Mouse (Mus musculus): ENCODE data around the gene Lbhd2. TPM values are rescaled to one million over a fixed set of nuclear protein-coding genes. Genes with fewer than 3 reads are reported as not detected.

The Lbhd2 gene
- polyA plus RNA-seq, 1 experiment, result 0.72 TPM

GRCm38 (mm10) chr12:111427438-111428113 is 21.0 kb downstream of the Lbhd2 start:
- TF ChIP-seq POLR2A (IDR thresholded peaks at IDR 0.05; ENCODE audit: control insufficient read depth, low read depth, low read length) (no peak), CTCF (IDR thresholded peaks at IDR 0.05; ENCODE audit: control insufficient read depth, insufficient read depth, insufficient replicate concordance, low read depth, low read length) (no peak)
- H3K27ac ChIP-seq (ENCODE audit: control insufficient read depth, insufficient read depth, low read depth, low read length), result no peak overlapping the region
- no peak overlapping the region for H3K4me3 ChIP-seq (ENCODE audit: control insufficient read depth, low read depth, low read length)
- H3K36me3 ChIP-seq (ENCODE audit: control insufficient read depth, insufficient read depth, low read length), result no peaks in the 10 kb centered on the region
- no peaks in the 10 kb centered on the region for H3K27me3 ChIP-seq (ENCODE audit: control insufficient read depth, insufficient read depth, low read length)
- peaks cover 35% of the 10 kb centered on the region for H3K4me1 ChIP-seq (ENCODE audit: control insufficient read depth, insufficient read depth, low read length)

GRCm38 (mm10) chr12:111428364-111428763 is 21.8 kb downstream of the Lbhd2 start:
- Histone ChIP-seq H3K36me3 (ENCODE audit: control insufficient read depth, insufficient read depth, low read length) (no peaks in the 10 kb centered on the region), H3K27me3 (ENCODE audit: control insufficient read depth, insufficient read depth, low read length) (no peaks in the 10 kb centered on the region), H3K4me1 (ENCODE audit: control insufficient read depth, insufficient read depth, low read length) (peaks cover 33% of the 10 kb centered on the region)

GRCm38 (mm10) chr12:111428961-111429911 is 22.6 kb downstream of the Lbhd2 start:
- Histone ChIP-seq H3K4me3 (ENCODE audit: control insufficient read depth, low read depth, low read length) (peak overlapping the region; percentile 53), H3K36me3 (ENCODE audit: control insufficient read depth, insufficient read depth, low read length) (no peaks in the 10 kb centered on the region), H3K27ac (ENCODE audit: control insufficient read depth, insufficient read depth, low read depth, low read length) (no peak overlapping the region), H3K27me3 (ENCODE audit: control insufficient read depth, insufficient read depth, low read length) (no peaks in the 10 kb centered on the region), H3K4me1 (ENCODE audit: control insufficient read depth, insufficient read depth, low read length) (peaks cover 26% of the 10 kb centered on the region)
- TF ChIP-seq POLR2A (IDR thresholded peaks at IDR 0.05; ENCODE audit: control insufficient read depth, low read depth, low read length), result no peak
- no peak for TF ChIP-seq CTCF (IDR thresholded peaks at IDR 0.05; ENCODE audit: control insufficient read depth, insufficient read depth, insufficient replicate concordance, low read depth, low read length)

More at GRCm38 (mm10) chr12:111428364-111428763, 21.8 kb downstream of the Lbhd2 start:
- no peak overlapping the region for H3K27ac ChIP-seq (ENCODE audit: control insufficient read depth, insufficient read depth, low read depth, low read length)
- no peak overlapping the region for H3K4me3 ChIP-seq (ENCODE audit: control insufficient read depth, low read depth, low read length)
- TF ChIP-seq POLR2A (IDR thresholded peaks at IDR 0.05; ENCODE audit: control insufficient read depth, low read depth, low read length) (no peak), CTCF (IDR thresholded peaks at IDR 0.05; ENCODE audit: control insufficient read depth, insufficient read depth, insufficient replicate concordance, low read depth, low read length) (no peak)

- TF ChIP-seq POLR2A (IDR thresholded peaks at IDR 0.05; ENCODE audit: control insufficient read depth, low read depth, low read length), result no peak
- TF ChIP-seq CTCF (IDR thresholded peaks at IDR 0.05; ENCODE audit: control insufficient read depth, insufficient read depth, insufficient replicate concordance, low read depth, low read length), result no peak
- H3K4me3 ChIP-seq (ENCODE audit: control insufficient read depth, low read depth, low read length), result no peak overlapping the region
- H3K27ac ChIP-seq (ENCODE audit: control insufficient read depth, insufficient read depth, low read depth, low read length), result no peak overlapping the region
- peaks cover 26% of the 10 kb centered on the region for H3K4me1 ChIP-seq (ENCODE audit: control insufficient read depth, insufficient read depth, low read length)
- H3K27me3 ChIP-seq (ENCODE audit: control insufficient read depth, insufficient read depth, low read length), result no peaks in the 10 kb centered on the region
- no peaks in the 10 kb centered on the region for H3K36me3 ChIP-seq (ENCODE audit: control insufficient read depth, insufficient read depth, low read length)
These were observed 23.6 kb downstream of the Lbhd2 start for GRCm38 (mm10) chr12:111430049-111430867.

GRCm38 (mm10) chr12:111430868-111431817 is 24.5 kb downstream of the Lbhd2 start:
- Histone ChIP-seq H3K4me1 (ENCODE audit: control insufficient read depth, insufficient read depth, low read length) (peaks cover 22% of the 10 kb centered on the region), H3K36me3 (ENCODE audit: control insufficient read depth, insufficient read depth, low read length) (no peaks in the 10 kb centered on the region), H3K4me3 (ENCODE audit: control insufficient read depth, low read depth, low read length) (no peak overlapping the region), H3K27me3 (ENCODE audit: control insufficient read depth, insufficient read depth, low read length) (no peaks in the 10 kb centered on the region), H3K27ac (ENCODE audit: control insufficient read depth, insufficient read depth, low read depth, low read length) (no peak overlapping the region)
- no peak for TF ChIP-seq CTCF (IDR thresholded peaks at IDR 0.05; ENCODE audit: control insufficient read depth, insufficient read depth, insufficient replicate concordance, low read depth, low read length)
- TF ChIP-seq POLR2A (IDR thresholded peaks at IDR 0.05; ENCODE audit: control insufficient read depth, low read depth, low read length), result no peak

- no peaks in the 10 kb centered on the region for H3K27me3 ChIP-seq (ENCODE audit: control insufficient read depth, insufficient read depth, low read length)
- no peak overlapping the region for H3K4me3 ChIP-seq (ENCODE audit: control insufficient read depth, low read depth, low read length)
- H3K27ac ChIP-seq (ENCODE audit: control insufficient read depth, insufficient read depth, low read depth, low read length), result no peak overlapping the region
- H3K36me3 ChIP-seq (ENCODE audit: control insufficient read depth, insufficient read depth, low read length), result no peaks in the 10 kb centered on the region
- peaks cover 18% of the 10 kb centered on the region for H3K4me1 ChIP-seq (ENCODE audit: control insufficient read depth, insufficient read depth, low read length)
- no peak for TF ChIP-seq CTCF (IDR thresholded peaks at IDR 0.05; ENCODE audit: control insufficient read depth, insufficient read depth, insufficient replicate concordance, low read depth, low read length)
- no peak for TF ChIP-seq POLR2A (IDR thresholded peaks at IDR 0.05; ENCODE audit: control insufficient read depth, low read depth, low read length)
These were observed 25.5 kb downstream of the Lbhd2 start for GRCm38 (mm10) chr12:111432097-111432496.
